Mouse (Mus musculus): ENCODE measurements around the gene Ugt1a6b.
"Not testable (repeated sequence)": the region's sequence is repeated elsewhere in the genome, so short reads cannot be mapped to it uniquely, and the experiment has no call there.

Ugt1a6b gene

DNA sequence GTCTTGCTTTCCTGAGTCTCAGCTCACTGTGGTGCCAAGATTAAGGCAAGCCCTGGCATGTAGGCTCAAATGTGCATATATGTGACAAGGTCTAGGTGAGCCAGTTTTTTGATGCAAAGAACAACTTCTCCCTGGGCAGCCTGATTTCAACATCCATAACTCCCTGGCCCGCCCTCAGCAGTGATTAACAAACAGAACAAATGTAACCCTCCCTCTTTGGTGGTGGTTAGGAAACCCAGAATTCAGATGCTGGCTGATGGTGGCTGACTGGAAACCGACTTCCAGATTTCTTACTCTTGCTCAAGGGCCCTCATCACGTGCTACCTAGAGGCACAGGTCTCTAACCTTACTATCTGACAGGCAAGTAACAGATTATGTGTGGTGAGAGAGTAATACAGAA lies at the start of gene Ugt1a6b:
TSS of gene Ugt1a6b (plus strand) at position 234 of the 400 bp plus-strand sequence.
- DNase-seq (ENCODE audit: low read depth, low spot score) = peak; percentile 67

DNA sequence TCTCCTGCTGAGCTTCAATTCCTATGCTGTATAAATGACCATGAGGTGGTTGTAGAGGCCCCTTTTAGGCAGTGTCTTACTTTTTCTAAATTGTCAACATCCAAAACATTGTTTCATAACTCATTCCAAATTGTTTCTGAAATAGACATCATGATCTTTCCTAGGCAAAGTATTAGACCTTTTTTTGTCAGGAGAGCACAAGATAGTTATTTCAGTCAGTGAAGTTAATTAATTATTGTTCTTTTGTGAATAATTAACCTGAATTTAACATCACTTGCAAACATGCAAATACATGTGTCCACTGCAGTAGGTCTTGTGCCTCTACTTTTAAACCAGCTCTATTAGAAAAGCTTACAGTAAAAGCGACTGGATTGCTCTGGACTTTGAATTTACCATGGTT lies 48.0 kb upstream of the Ugt1a6b start, which contains the start of gene Ugt1a10:
TSS of gene Ugt1a10 (plus strand) at position 301 of the 400 bp plus-strand sequence.
- no peak for DNase-seq (ENCODE audit: low read depth, low spot score)

DNA sequence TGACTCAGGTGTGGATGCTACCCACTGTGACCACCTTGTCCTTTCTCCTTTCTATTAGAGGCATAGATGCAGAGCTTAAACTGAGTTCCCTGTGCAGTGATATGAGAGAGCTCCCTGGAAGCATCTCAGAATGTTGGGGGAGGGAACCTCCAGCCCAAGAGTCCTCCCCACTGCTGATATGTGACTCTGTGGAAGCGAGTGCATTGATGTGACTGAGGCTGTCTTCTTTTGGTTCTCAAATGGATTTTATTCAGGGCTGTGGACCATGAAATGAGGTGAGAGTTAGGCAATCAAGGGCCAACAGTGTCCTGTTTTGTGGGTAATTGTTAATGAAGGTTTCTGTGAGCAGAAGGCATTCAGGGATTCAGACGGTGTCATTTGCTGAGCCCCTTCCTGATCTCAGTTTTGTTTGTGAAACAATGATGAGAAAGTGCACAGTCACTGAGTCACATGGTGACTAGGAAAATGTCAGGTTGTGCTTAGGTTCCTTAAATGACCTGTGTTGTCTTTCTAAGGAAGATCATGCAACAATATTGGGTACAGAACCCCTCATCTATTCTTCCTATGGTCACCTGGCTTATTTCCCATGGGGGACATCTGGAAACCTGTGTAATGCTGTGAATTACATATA lies 36.5 kb upstream of the Ugt1a6b start:
- not testable (repeated sequence) for DNase-seq (ENCODE audit: low read depth, low spot score)

DNA sequence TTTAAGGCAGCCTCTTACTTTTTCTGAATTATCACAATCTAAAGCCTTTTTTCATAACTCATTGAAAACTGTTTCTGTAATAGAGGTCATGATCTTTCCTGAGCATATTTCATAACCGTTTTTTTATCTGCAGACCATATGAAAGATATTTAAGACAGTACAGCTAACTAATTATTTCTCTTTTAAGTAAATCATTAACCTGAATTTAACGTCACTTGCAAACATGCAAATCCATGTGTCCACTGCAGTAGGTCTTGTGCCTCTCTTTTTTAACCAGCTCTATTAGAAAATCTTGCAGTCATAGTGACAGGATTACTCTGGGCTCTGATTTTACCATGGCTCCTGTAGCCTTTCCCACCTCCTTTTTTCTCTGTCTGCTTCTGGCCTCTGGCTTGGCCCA lies 32.6 kb upstream of the Ugt1a6b start, which contains the start of gene Ugt1a9:
TSS of gene Ugt1a9 (plus strand) at position 306 of the 400 bp plus-strand sequence.
- DNase-seq (ENCODE audit: low read depth, low spot score) = no peak

DNA sequence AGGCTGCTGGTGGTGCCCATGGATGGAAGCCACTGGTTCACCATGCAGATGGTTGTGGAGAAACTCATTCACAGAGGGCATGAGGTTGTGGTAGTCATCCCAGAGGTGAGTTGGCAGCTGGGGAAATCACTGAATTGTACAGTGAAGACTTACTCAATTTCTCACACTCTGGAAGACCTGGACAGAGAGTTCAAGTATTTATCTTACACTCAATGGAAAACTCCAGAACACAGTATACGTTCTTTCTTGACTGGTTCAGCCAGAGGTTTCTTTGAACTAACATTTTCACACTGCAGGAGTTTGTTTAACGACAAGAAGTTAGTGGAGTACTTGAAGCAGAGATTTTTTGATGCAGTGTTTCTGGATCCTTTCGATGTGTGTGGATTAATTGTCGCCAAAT lies 32.1 kb upstream of the Ugt1a6b start:
- DNase-seq (ENCODE audit: low read depth, low spot score) = no peak

DNA sequence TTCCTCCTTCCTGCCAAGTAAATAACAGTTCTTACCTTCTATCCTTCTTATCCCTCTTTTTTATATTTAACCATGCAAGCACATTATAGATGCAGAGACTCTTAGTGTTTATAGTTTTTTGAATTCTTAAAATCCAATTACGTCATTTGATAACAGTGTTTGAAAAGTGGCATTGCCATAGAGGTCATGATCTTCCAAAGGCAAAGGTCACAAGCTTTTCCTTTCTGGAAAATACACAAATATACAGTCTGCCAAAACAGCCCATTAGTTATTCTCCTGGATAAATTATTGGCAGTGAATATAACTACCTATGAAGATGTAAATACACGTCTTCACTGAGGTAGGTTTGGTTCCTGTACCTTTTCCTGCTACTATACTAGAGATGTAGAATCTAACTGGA lies 28.6 kb upstream of the Ugt1a6b start:
- no peak for DNase-seq (ENCODE audit: low read depth, low spot score)

DNA sequence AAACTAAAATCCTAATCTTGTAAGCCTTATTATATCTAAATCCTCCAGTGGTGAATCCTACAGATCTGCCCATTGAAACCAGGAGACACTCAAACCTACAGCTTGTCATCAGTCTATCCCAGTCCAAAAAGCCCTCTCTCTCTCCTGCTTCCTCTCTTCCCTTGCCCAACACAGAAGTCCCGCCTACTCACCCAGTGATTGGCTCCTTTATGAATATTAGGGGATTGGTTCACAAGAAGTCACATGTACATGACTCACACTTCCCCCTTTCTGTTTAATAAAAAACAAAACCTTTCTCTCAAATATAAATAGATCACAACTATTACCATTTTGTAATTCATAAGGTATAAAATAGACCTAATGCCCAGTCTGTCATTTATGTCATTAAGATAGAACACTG lies 25.9 kb upstream of the Ugt1a6b start:
- DNase-seq (ENCODE audit: low read depth, low spot score) = peak; percentile 47

DNA sequence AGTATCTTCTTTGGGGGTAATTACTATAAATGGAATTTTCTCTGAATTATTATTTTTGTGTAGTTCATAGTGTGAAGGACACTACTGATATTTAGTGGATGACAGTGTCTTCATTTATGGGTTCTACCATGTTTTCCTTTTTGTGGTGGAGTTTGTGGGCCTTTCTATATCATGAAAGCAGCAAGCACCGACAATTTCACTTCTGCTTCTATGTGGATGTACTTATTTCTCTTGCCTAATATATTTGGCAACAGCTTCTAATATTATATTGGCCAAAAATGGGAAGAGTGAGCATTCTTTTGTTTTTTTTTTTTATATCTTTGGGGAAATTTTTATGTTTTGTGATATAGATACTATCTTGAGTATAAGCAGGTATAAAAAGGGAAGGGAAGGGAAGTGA lies 21.4 kb upstream of the Ugt1a6b start:
- DNase-seq (ENCODE audit: low read depth, low spot score) = no peak

DNA sequence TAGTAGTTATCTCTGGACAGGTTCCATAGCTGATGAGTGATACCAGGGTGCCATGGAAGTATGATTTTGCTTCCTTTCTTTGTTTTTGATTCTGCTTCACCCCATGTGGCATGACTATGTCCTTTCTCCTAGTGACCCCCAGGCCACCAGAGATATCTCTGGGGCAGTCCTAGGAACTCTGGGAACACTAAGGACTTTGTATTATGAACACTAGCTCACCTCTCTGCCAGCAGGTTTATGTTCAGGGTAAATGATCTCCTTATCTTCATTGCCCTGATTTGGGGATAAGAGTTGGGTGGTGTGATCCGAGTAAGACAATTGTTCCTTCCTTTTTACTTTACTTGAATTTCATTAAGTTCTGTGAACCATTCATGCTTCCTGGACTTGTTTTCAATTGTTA lies 16.9 kb upstream of the Ugt1a6b start:
- DNase-seq (ENCODE audit: low read depth, low spot score) = no peak

DNA sequence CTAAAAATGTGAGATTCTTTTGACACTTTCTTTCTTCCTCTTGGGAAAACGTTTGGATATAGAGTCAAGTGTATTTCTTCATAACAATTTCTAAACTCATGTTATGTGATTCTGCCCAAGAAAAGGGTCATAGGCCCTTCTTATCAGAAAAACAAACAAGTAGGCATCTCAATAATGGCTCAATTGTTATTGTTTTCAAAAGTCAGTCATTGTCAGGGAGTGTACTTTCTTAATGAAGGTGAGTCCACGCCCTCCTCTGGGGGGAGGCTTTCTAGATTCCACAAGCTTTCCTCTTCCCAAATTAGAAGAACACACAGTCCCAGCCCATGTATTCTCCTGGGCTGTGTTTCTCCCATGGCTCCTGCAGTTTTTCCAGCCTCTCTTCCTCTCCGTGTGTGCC lies 15.5 kb upstream of the Ugt1a6b start, which contains the start of gene Ugt1a8:
TSS of gene Ugt1a8 (plus strand) at position 301 of the 400 bp plus-strand sequence.
- DNase-seq (ENCODE audit: low read depth, low spot score) = no peak

DNA sequence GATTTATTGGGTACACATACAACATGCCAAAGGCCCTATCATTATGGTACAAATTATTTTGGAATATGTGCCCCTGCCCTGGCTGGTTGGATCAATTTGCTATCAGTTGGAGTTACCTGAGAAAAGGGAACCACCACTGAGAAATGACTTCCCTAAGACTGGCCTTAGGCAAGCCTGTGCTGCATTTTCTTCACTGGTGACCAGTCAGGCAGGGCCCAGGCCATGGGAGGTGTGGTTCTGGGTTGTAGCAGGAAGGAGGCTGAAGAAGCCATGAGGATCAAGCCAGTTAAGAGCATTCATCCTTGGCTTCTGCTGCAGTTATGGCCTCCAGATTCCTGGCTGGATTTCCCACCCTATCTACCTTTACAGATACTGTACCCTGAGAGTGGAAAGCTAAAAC lies 10.7 kb upstream of the Ugt1a6b start:
- DNase-seq (ENCODE audit: low read depth, low spot score) = no peak

DNA sequence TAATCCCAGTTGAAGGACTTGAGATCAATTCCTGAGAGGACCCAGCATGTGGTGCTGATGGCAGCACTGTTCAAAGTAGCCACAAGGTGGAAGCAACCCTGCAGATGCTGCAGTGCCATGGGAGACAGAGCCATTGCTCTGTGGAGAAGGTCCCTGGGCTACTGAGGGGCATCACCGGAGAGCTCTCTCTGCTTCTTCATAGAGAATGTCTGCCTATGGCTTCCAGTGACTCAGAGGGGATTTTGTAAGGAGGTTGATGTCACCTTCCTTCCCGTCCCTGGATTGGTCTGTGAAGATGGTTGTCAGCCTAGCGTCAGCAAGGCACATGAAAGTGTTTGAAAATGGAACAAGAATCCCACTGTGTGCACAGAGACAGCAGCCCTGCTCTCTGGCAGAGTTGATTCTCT lies 8.8 kb upstream of the Ugt1a6b start:
- peak; percentile 70 for DNase-seq (ENCODE audit: low read depth, low spot score)

DNA sequence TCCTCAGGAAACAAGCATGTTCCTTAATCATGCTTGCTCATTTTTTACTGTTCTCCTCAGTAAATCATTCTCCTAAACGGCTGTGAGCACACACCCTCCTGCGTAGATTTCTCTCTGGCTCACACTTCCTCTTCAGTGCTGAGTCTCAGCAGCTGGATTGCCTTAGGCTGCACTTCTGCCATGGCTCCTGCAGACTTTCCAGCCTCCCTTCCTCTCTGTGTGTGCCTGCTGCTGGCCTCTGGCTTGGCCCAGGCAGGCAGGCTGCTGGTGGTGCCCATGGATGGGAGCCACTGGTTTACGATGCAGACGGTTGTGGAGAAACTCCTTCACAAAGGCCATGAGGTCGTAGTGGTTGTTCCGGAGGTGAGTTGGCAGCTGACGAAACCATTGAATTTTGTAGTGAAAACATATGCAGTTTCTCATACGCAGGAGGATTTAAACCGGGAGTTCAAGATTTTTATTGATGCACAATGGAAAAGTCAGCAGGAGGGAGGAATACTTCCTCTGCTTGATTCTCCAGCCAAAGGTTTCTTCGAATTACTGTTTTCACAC lies 8.0 kb upstream of the Ugt1a6b start, which contains the start of gene Ugt1a7c:
TSS of gene Ugt1a7c (plus strand) at position 122 of the 552 bp plus-strand sequence.
- DNase-seq (ENCODE audit: low read depth, low spot score) = peak; percentile 35

DNA sequence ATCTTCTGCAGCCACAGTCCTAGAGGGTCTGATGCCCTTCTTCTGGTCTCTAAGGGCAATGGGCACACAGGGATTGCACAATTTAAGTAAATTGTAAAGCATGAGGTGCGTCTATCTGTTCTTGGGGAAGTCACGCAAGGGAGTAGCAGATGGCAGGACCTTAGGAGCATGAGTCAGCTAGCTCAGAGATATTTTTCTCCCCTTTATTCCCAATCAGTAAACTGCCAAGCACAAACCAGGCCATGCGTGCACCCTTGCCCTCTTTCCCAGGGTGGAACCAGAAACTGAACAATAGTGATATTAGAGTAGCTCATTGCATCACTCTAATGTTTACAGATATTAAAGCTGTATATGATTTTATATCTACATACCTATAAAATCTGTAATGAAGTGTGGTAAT lies 4.5 kb upstream of the Ugt1a6b start:
- not testable (repeated sequence) for DNase-seq (ENCODE audit: low read depth, low spot score)

DNA sequence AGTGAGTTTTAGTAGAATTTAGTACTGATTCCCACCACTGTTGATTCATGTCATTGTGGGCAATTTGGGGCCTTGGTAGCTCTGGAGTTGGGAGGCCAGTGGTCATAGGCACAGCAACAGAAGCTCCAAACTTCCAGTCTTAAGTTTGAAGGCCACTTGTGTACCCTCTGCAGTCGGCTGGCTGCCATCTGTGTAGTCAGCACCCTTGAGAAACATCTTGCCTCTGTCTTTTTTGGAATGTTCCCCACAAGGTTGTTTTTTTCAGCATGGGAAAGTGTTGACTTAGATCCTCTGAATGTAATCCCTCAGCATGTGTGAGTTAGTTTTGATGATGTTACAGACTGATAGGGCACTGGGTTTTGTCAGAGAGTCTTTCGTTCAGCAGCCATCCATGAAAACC lies 3.4 kb upstream of the Ugt1a6b start:
- DNase-seq (ENCODE audit: low read depth, low spot score) = peak; percentile 58

DNA sequence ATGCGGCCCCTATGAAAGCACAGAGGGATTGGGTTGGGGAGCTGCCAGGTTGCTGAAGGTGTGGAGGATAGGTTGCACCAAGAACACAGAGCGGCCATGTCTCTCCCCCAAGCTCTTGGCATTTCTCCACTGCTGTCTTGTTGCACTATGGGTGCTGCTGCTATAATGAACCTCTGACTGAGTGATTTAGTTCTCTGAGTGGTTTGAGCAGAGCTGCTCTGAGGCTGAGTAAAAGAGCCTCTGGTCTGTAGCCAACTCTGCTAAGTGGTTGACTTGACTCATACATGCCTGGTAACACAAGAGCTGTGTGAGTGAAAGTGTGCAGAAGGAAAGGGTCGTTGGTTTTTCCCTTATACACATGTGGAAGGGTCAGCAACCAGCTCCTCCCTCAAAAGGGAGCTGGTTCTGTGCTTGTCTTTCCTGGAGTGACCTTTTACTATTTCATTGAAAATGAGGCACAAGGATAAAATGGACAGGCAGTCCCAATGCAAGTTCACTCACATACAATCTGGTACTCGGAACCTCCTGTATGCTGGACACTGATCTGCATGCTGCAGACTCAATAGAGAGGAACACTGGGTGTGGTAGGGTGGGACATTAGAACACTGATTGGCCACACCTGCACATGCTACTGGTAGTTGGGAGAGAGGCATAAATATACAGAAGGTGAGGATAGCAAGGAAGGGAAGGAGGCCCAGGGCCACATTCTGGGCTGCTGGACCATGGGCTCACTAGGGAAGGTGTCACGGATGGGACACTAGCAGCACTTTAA lies 831 bp downstream of the Ugt1a6b start:
- DNase-seq (ENCODE audit: low read depth, low spot score) = peak; percentile 79

DNA sequence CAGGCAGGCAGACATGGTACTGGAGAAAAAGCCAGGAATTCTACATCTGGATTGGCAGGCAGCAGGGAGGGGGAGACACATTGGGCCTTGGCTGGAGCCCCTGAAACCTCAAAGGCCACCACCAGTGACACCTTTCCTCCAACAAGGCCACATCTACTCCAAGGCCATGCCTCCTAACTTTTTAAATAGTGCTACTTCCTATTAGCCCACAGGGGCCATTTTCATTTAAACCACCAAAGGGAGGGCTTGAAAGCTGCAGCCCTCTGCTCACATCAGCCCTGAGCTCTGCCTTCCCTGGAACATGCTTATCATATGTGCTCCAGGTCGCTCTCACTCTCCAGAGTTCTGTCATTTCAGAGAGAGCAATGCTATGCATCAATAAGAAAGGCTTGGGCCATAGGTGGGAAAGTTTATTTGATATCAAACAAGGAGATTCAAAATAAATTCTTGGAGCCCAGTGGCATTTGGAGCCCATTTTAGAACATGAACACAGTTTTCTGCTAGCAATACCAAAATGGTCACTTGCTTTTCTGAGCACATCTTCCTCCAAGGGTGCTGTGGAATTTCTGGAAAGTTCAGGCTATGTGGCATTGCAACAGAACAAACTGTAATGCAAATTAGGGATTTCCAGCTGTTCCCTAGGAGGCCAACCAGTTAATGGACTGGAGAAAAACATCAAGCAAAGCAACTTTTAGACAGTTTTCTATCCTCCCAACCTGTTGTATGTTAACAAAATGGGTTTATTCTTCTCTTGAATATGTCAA lies 1.8 kb downstream of the Ugt1a6b start:
- DNase-seq (ENCODE audit: low read depth, low spot score) = no peak

DNA sequence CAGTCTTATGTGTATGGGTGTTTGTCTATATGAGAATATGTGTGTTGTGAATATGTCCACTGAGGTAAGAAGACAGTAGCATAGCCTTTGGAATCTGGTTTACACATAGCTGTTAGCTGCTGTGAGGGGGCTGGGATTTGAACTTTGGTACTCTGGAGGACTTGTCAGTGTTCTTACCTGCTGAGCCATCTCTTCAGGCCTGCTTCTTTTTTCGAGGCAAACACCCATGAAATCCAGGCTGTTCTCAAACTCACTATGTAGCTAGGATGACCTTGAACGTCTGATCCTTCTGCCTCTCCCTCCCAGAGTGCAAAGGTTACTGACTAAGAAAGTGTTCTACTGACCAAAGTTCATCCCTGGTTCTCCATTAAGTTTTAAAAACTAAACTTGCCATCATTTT lies 2.6 kb downstream of the Ugt1a6b start:
- DNase-seq (ENCODE audit: low read depth, low spot score) = no peak

DNA sequence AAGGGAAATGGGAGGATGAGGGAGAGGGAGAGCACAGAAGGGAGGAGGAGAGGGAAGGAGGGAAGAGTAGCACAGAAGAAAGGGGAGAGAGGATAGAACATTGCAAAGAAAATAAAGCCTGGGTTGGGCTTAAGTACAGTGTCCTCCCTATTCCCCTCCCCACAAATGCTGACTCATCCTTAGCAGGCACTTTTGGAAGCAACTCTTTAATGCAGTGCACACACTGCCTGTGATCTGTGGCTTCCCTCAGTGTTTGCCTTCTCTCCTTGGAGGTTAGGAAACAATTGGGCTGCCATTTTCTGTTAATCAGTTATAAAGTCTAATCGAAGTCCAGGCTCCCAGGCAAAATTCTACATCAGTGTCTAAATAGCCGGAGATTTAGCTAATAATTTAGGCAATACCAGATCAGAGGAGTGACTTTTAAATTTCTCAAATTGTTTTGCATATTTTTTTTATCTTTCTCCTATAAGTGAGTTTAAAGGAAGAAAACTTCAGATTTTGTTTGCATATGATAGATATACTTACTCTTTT lies 6.0 kb downstream of the Ugt1a6b start:
- not testable (repeated sequence) for DNase-seq (ENCODE audit: low read depth, low spot score)

DNA sequence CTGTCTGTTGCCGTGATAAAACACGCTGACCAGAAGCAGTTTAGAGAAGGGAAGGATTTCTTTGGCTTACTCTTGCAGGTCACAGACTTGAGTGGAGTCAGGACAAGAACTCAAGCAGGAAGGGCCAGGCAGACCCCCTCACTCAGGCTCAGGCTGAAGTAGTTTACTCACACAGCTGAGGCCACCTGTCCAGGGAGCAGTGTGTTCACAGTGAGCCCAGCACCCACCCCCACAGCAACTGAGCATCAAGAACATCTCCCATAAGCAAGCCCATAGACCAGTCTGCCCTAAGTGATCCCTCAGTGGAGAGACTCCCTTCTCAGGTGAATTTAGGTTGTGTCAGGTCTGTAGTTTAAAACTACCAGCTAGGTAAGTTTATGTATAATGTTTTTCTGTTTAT lies 6.6 kb downstream of the Ugt1a6b start:
- DNase-seq (ENCODE audit: low read depth, low spot score) = not testable (repeated sequence)

DNA sequence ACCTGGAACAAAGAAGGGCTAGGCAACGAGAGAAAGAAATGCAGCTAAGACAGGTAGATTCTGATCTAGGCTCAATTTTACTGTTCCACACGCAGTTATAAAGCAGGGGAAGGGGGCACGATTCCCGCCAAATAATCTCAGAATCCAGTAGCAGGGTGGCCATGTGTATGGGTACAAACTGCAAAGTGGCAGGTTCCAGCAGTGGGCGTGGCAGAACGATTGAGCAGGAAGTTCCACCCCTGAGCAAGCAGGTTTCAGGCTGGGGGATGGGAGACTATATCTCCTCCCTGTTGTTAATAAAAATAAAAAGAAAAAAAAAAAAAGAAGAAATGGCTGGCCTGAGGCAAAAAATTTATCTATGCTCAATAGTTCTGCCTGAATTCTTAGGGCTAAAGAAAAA lies 9.7 kb downstream of the Ugt1a6b start:
- not testable (repeated sequence) for DNase-seq (ENCODE audit: low read depth, low spot score)

DNA sequence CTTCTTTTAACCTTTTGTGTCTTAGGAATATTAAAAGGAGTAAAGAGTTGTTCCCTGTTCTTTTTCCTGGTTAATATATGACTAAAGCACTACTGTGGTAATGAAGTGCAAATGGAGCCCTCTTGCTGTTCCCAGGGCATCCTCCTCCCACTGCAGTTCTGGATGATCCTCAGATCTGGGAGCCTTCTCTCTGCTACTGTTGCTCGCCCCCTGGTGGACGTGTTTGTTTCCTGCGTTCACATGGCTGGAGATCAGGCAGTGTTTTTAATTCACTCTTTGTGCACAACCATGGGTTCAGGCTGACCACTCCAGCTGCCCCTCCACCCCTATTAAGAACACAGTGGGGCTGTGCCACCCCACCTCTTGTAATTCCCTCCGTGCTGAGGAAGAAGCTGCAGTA lies 17.5 kb downstream of the Ugt1a6b start:
- peak; percentile 38 for DNase-seq (ENCODE audit: low read depth, low spot score)
